Mouse (Mus musculus): ENCODE measurements around the gene Smc5.

GRCm38 (mm10) chr19:23171136-23171535 is 102.6 kb downstream of the Smc5 start:
- no peak for TF ChIP-seq GATA1 (IDR thresholded peaks at IDR 0.05; ENCODE audit: low read length)
- TF ChIP-seq TAL1 (IDR thresholded peaks at IDR 0.05; ENCODE audit: low read length) = no peak

Data from erythroblast, embryonic 14.5 days (primary cell).